Mouse (Mus musculus) kidney, adult 2 months (tissue): ENCODE measurements around the gene Psapl1.

ENCODE experiments used
- CTCF ChIP-seq: fragments of 200-500 bp; conservative IDR thresholded peaks from 2 replicates; pipeline ENCODE4 v1.5.1; 2011; ENCODE audit warnings: low read depth, mild to moderate bottlenecking, control low read depth, low read length, moderate library complexity, mixed read lengths; ENCODE audit not compliant: insufficient read depth, insufficient read length
- POLR2A ChIP-seq: fragments of 200-500 bp; IDR thresholded peaks from one replicate; pipeline ENCODE4 v1.6.1; 2011; ENCODE audit warnings: low read depth, low read length, control low read depth

GRCm38 (mm10) chr5:36191285-36191684, 12.5 kb upstream of the Psapl1 start:
- TF ChIP-seq CTCF = no peak
- TF ChIP-seq POLR2A = no peak
